Mouse (Mus musculus): ENCODE data around the gene Ankrd35. TPM values are rescaled to one million over a fixed set of nuclear protein-coding genes. Genes with fewer than 3 reads are reported as not detected.

Ankrd35 gene
- polyA plus RNA-seq, 1 experiment from 2014 or later, result 0.14 TPM

GRCm38 (mm10) chr3:96636448-96636847 lies 33.5 kb upstream of the Ankrd35 start:
- 57% methylated on average over 11 of the region's 11 CpGs for WGBS
- H3K27ac ChIP-seq (replicated peaks; ENCODE audit: low read depth, low read length), result no peak overlapping the region

GRCm38 (mm10) chr3:96639219-96639618 lies 30.7 kb upstream of the Ankrd35 start:
- no peak overlapping the region for H3K27ac ChIP-seq (replicated peaks; ENCODE audit: low read depth, low read length)
- H3K36me3 ChIP-seq (replicated peaks; ENCODE audit: control insufficient read depth, insufficient read depth, low read depth, low read length), result peaks cover 6% of the 10 kb centered on the region
- H3K4me3 ChIP-seq (ENCODE audit: low read depth, low read length), result no peak overlapping the region
- DNase-seq (ENCODE audit: low spot score) (peak; percentile 67), ATAC-seq (replicated peaks; ENCODE audit: insufficient number of reproducible peaks, low FRiP score, low TSS enrichment, low read depth) (no peak)
- no peaks in the 10 kb centered on the region for H3K9me3 ChIP-seq (replicated peaks; ENCODE audit: control insufficient read depth, low read length)
- H3K27me3 ChIP-seq (ENCODE audit: control insufficient read depth, insufficient read depth, low read length), result no peaks in the 10 kb centered on the region
- H3K4me2 ChIP-seq (ENCODE audit: low read depth, low read length), result no peak overlapping the region
- 77% methylated on average over 1 of the region's 1 CpGs for WGBS
- no peaks in the 10 kb centered on the region for H3K4me1 ChIP-seq (ENCODE audit: control insufficient read depth, insufficient read depth, low read length)
- no peak overlapping the region for H3K9ac ChIP-seq (replicated peaks; ENCODE audit: low read length)

More at GRCm38 (mm10) chr3:96636448-96636847, 33.5 kb upstream of the Ankrd35 start:
- Histone ChIP-seq H3K9ac (replicated peaks; ENCODE audit: low read length) (peak overlapping the region; percentile 14; the same call in 1 of the 2 replicates), H3K4me3 (ENCODE audit: low read depth, low read length) (peak overlapping the region; percentile 93; the same call in 1 of the 2 replicates), H3K4me1 (ENCODE audit: control insufficient read depth, insufficient read depth, low read length) (no peaks in the 10 kb centered on the region), H3K27me3 (ENCODE audit: control insufficient read depth, insufficient read depth, low read length) (no peaks in the 10 kb centered on the region), H3K36me3 (replicated peaks; ENCODE audit: control insufficient read depth, insufficient read depth, low read depth, low read length) (peaks cover 4% of the 10 kb centered on the region), H3K4me2 (ENCODE audit: low read depth, low read length) (peak overlapping the region; percentile 81), H3K9me3 (replicated peaks; ENCODE audit: control insufficient read depth, low read length) (no peaks in the 10 kb centered on the region)
- ATAC-seq (replicated peaks; ENCODE audit: insufficient number of reproducible peaks, low FRiP score, low TSS enrichment, low read depth) (no peak), DNase-seq (ENCODE audit: low spot score) (no peak)

GRCm38 (mm10) chr3:96645018-96645649 lies 24.8 kb upstream of the Ankrd35 start, which contains the start of gene Itga10:
Gene Itga10 (plus strand): TSS chr3:96645584.
- Histone ChIP-seq H3K36me3 (replicated peaks; ENCODE audit: control insufficient read depth, insufficient read depth, low read depth, low read length) (peaks cover 3% of the 10 kb centered on the region), H3K9me3 (replicated peaks; ENCODE audit: control insufficient read depth, low read length) (no peaks in the 10 kb centered on the region), H3K27me3 (ENCODE audit: control insufficient read depth, insufficient read depth, low read length) (no peaks in the 10 kb centered on the region), H3K27ac (replicated peaks; ENCODE audit: low read depth, low read length) (no peak within 1 kb of the TSS), H3K9ac (replicated peaks; ENCODE audit: low read length) (no peak within 1 kb of the TSS), H3K4me3 (ENCODE audit: low read depth, low read length) (no peak within 1 kb of the TSS), H3K4me2 (ENCODE audit: low read depth, low read length) (no peak within 1 kb of the TSS), H3K4me1 (ENCODE audit: control insufficient read depth, insufficient read depth, low read length) (no peaks in the 10 kb centered on the region)
- ATAC-seq (replicated peaks; ENCODE audit: insufficient number of reproducible peaks, low FRiP score, low TSS enrichment, low read depth) (no peak), DNase-seq (ENCODE audit: low spot score) (peak; percentile 68)
- 72% methylated on average over 7 of the region's 7 CpGs for WGBS

- H3K27ac ChIP-seq (replicated peaks; ENCODE audit: low read depth, low read length), result no peak overlapping the region
- no peak overlapping the region for H3K4me2 ChIP-seq (ENCODE audit: low read depth, low read length)
- WGBS, result 69% methylated on average over 3 of the region's 3 CpGs
- H3K4me3 ChIP-seq (ENCODE audit: low read depth, low read length), result no peak overlapping the region
- H3K9me3 ChIP-seq (replicated peaks; ENCODE audit: control insufficient read depth, low read length), result no peaks in the 10 kb centered on the region
- no peaks in the 10 kb centered on the region for H3K4me1 ChIP-seq (ENCODE audit: control insufficient read depth, insufficient read depth, low read length)
- peaks cover 3% of the 10 kb centered on the region for H3K36me3 ChIP-seq (replicated peaks; ENCODE audit: control insufficient read depth, insufficient read depth, low read depth, low read length)
- no peak for DNase-seq (ENCODE audit: low spot score)
- ATAC-seq (replicated peaks; ENCODE audit: insufficient number of reproducible peaks, low FRiP score, low TSS enrichment, low read depth), result no peak
- H3K9ac ChIP-seq (replicated peaks; ENCODE audit: low read length), result no peak overlapping the region
- no peaks in the 10 kb centered on the region for H3K27me3 ChIP-seq (ENCODE audit: control insufficient read depth, insufficient read depth, low read length)
Observed at GRCm38 (mm10) chr3:96647365-96647764, 22.6 kb upstream of the Ankrd35 start.

GRCm38 (mm10) chr3:96660901-96661300 lies 9.0 kb upstream of the Ankrd35 start:
- Histone ChIP-seq H3K27me3 (ENCODE audit: control insufficient read depth, insufficient read depth, low read length) (no peaks in the 10 kb centered on the region), H3K4me2 (ENCODE audit: low read depth, low read length) (no peak overlapping the region), H3K4me1 (ENCODE audit: control insufficient read depth, insufficient read depth, low read length) (no peaks in the 10 kb centered on the region), H3K9ac (replicated peaks; ENCODE audit: low read length) (no peak overlapping the region), H3K4me3 (ENCODE audit: low read depth, low read length) (no peak overlapping the region), H3K9me3 (replicated peaks; ENCODE audit: control insufficient read depth, low read length) (no peaks in the 10 kb centered on the region), H3K27ac (replicated peaks; ENCODE audit: low read depth, low read length) (no peak overlapping the region), H3K36me3 (replicated peaks; ENCODE audit: control insufficient read depth, insufficient read depth, low read depth, low read length) (no peaks in the 10 kb centered on the region)
- ATAC-seq (replicated peaks; ENCODE audit: insufficient number of reproducible peaks, low FRiP score, low TSS enrichment, low read depth) (no peak), DNase-seq (ENCODE audit: low spot score) (no peak)
- WGBS, result 87% methylated on average over 2 of the region's 2 CpGs

- no peaks in the 10 kb centered on the region for H3K9me3 ChIP-seq (replicated peaks; ENCODE audit: control insufficient read depth, low read length)
- no peaks in the 10 kb centered on the region for H3K27me3 ChIP-seq (ENCODE audit: control insufficient read depth, insufficient read depth, low read length)
- no peak overlapping the region; the same call in 1 of the 2 replicates for H3K9ac ChIP-seq (replicated peaks; ENCODE audit: low read length)
- no peak for DNase-seq (ENCODE audit: low spot score)
- H3K27ac ChIP-seq (replicated peaks; ENCODE audit: low read depth, low read length), result peak overlapping the region; percentile 38
- H3K4me2 ChIP-seq (ENCODE audit: low read depth, low read length), result peak overlapping the region; percentile 21
- H3K36me3 ChIP-seq (replicated peaks; ENCODE audit: control insufficient read depth, insufficient read depth, low read depth, low read length), result no peaks in the 10 kb centered on the region
- ATAC-seq (replicated peaks; ENCODE audit: insufficient number of reproducible peaks, low FRiP score, low TSS enrichment, low read depth), result no peak
- WGBS, result 44% methylated on average over 8 of the region's 8 CpGs
- H3K4me1 ChIP-seq (ENCODE audit: control insufficient read depth, insufficient read depth, low read length), result no peaks in the 10 kb centered on the region
- no peak overlapping the region for H3K4me3 ChIP-seq (ENCODE audit: low read depth, low read length)
Observed at GRCm38 (mm10) chr3:96662731-96663316, 7.1 kb upstream of the Ankrd35 start.

- DNase-seq (ENCODE audit: low spot score), result peak; percentile 92
- no peaks in the 10 kb centered on the region for H3K36me3 ChIP-seq (replicated peaks; ENCODE audit: control insufficient read depth, insufficient read depth, low read depth, low read length)
- ATAC-seq (replicated peaks; ENCODE audit: insufficient number of reproducible peaks, low FRiP score, low TSS enrichment, low read depth), result peak; percentile 89
- no peaks in the 10 kb centered on the region for H3K9me3 ChIP-seq (replicated peaks; ENCODE audit: control insufficient read depth, low read length)
- H3K4me3 ChIP-seq (ENCODE audit: low read depth, low read length), result no peak overlapping the region
- 5% methylated on average over 17 of the region's 18 CpGs for WGBS
- peak overlapping the region; percentile 21 for H3K4me2 ChIP-seq (ENCODE audit: low read depth, low read length)
- H3K9ac ChIP-seq (replicated peaks; ENCODE audit: low read length), result peak overlapping the region; percentile 3; the same call in 1 of the 2 replicates
- H3K27ac ChIP-seq (replicated peaks; ENCODE audit: low read depth, low read length), result peak overlapping the region; percentile 38
- H3K27me3 ChIP-seq (ENCODE audit: control insufficient read depth, insufficient read depth, low read length), result no peaks in the 10 kb centered on the region
- no peaks in the 10 kb centered on the region for H3K4me1 ChIP-seq (ENCODE audit: control insufficient read depth, insufficient read depth, low read length)
Observed at GRCm38 (mm10) chr3:96663432-96664239, 6.3 kb upstream of the Ankrd35 start.

Measured in embryonic facial prominence, embryonic 11.5 days (tissue).